Comparison of ENCODE assay signal across 8 mouse cellular contexts in the genomic region with DNA sequence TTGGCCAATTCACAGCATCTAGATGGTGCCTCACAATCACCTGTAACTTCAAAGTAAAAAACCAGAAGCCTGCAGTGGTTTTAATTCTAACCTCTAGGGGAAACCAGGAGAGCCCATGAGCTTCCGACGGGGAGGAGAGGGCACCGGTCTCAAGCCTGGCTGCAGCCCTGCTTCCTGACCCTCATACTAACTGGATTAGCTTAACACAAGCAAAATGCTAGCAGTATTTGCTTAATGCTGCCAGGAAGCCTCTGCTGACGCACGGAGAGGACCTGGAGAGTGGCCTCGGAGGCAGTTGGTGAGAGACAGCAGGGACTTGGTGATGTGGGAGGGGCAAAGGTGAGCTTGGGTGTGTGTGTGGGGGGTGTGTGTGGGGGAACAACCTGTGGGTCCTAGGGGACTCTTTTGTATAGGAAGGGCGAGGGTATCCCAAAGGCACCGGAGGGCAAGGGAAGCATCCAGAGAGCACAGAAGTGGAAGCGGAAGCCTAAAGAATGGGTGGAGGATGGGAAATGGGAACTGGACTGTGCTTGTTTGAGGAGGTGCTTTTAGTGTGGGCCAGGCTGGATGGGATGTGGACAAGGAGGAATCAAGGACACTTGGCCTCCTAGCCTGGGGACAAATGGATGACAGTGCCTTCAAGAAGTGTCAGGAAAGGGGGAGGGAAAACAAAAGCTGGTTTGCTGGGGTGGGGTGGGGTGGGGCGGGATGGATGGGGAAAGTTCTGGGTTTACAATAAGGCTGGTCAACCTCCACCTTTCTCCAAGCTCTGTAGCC. TPM values are rescaled to one million over a fixed set of nuclear protein-coding genes. Genes with fewer than 3 reads are reported as not detected.
DNase-seq lines count a peak whose midpoint lies in the region; ATAC-seq and TF ChIP-seq lines count a peak whose summit lies in the region.

Gene Pmvk (plus strand): TSS at position 141 of the 777 bp plus-strand sequence.

- no peak within 1 kb of the TSS for H3K27ac ChIP-seq in heart, embryonic 13.5 days (replicated peaks)
- H3K27ac ChIP-seq in CH12.LX (ENCODE audit: insufficient read depth, low read depth): no peak within 1 kb of the TSS
- H3K27ac ChIP-seq in embryonic facial prominence, embryonic 11.5 days (replicated peaks; ENCODE audit: low read depth, low read length): no peak within 1 kb of the TSS
- H3K27ac ChIP-seq in midbrain, embryonic 14.5 days (replicated peaks; ENCODE audit: low read depth, low read length): no peak within 1 kb of the TSS

- H3K9me3 ChIP-seq in heart, embryonic 13.5 days: no peaks in the 10 kb centered on the region
- H3K9me3 ChIP-seq in CH12.LX (replicated peaks; ENCODE audit: low read length): no peaks in the 10 kb centered on the region
- no peaks in the 10 kb centered on the region for H3K9me3 ChIP-seq in embryonic facial prominence, embryonic 11.5 days (replicated peaks; ENCODE audit: control insufficient read depth, low read length)
- no peaks in the 10 kb centered on the region for H3K9me3 ChIP-seq in midbrain, embryonic 14.5 days (ENCODE audit: control insufficient read depth, low read length)

- dilution Hi-C loops in CH12.LX (cut with MboI; ENCODE audit: extremely low pct_ligation_motif_present, extremely low pct_unique_long_range_greater_than_20kb, low sequenced_read_pairs): no loop called here

- H3K9ac ChIP-seq in heart, embryonic 13.5 days: no peak within 1 kb of the TSS; the same call in 1 of the 2 replicates
- H3K9ac ChIP-seq in CH12.LX (ENCODE audit: insufficient read depth, low read depth): no peak within 1 kb of the TSS
- H3K9ac ChIP-seq in embryonic facial prominence, embryonic 11.5 days (replicated peaks; ENCODE audit: low read length): no peak within 1 kb of the TSS
- H3K9ac ChIP-seq in midbrain, embryonic 14.5 days (replicated peaks; ENCODE audit: low read length): no peak within 1 kb of the TSS

- TF ChIP-seq RAD21 in CH12.LX (IDR thresholded peaks at IDR 0.05; ENCODE audit: low read depth, low read length): no peak

- no peak within 1 kb of the TSS for H3K4me3 ChIP-seq in heart, embryonic 13.5 days
- H3K4me3 ChIP-seq in CH12.LX (replicated peaks in 1 of 3; ENCODE audit: low read depth in 2 of 3, low read length in 2 of 3, poor library complexity in 1 of 3): no peak within 1 kb of the TSS
- no peak within 1 kb of the TSS for H3K4me3 ChIP-seq in embryonic facial prominence, embryonic 11.5 days (ENCODE audit: low read depth, low read length)
- no peak within 1 kb of the TSS for H3K4me3 ChIP-seq in midbrain, embryonic 14.5 days (replicated peaks; ENCODE audit: low read depth, low read length)

- in situ Hi-C loops in CH12.LX (cut with MboI; ENCODE audit: low pct_ligation_motif_present, low pct_unique_long_range_greater_than_20kb, low sequenced_read_pairs): no loop called here

- DNase-seq in heart, postnatal 10 days: no peak
- DNase-seq in CH12.LX (ENCODE audit: extremely low read depth): no peak
- no peak for DNase-seq in embryonic facial prominence, embryonic 11.5 days (ENCODE audit: low spot score)
- no peak for DNase-seq in layer of hippocampus, postnatal 14 days (ENCODE audit: low spot score in 2 of 2)
- no peak for DNase-seq in midbrain, embryonic 14.5 days
- DNase-seq in spleen, postnatal 10 days (ENCODE audit: low spot score in 2 of 2): no peak
- DNase-seq in c-Kit-positive CD71-positive TER-119-positive erythroid progenitor cells, embryonic 14.5 days (ENCODE audit: low spot score): no peak

- TF ChIP-seq EP300 in CH12.LX (IDR thresholded peaks at IDR 0.05; ENCODE audit: low read length): no peak

- 0 out of 2 replicates have a peak, but pooled peaks cover 3% of the 10 kb centered on the region for H3K36me3 ChIP-seq in heart, embryonic 13.5 days
- H3K36me3 ChIP-seq in CH12.LX (replicated peaks in 1 of 2; ENCODE audit: control insufficient read depth in 1 of 2, insufficient read depth in 1 of 2, low read length in 1 of 2): peaks cover 0 to 16% of the 10 kb centered on the region in 2 experiments
- H3K36me3 ChIP-seq in embryonic facial prominence, embryonic 11.5 days (replicated peaks; ENCODE audit: control insufficient read depth, insufficient read depth, low read depth, low read length): no peaks in the 10 kb centered on the region
- H3K36me3 ChIP-seq in midbrain, embryonic 14.5 days (ENCODE audit: control insufficient read depth, insufficient read depth, low read length): no peaks in the 10 kb centered on the region

- H3K4me1 ChIP-seq in heart, embryonic 13.5 days: peaks cover 45% of the 10 kb centered on the region
- H3K4me1 ChIP-seq in CH12.LX (ENCODE audit: control insufficient read depth in 1 of 2, insufficient read depth in 2 of 2): peaks cover 8 to 38% of the 10 kb centered on the region in 2 experiments; a peak in 2 of 4 replicates
- H3K4me1 ChIP-seq in embryonic facial prominence, embryonic 11.5 days (ENCODE audit: control insufficient read depth, insufficient read depth, low read length): no peaks in the 10 kb centered on the region
- H3K4me1 ChIP-seq in midbrain, embryonic 14.5 days (ENCODE audit: control insufficient read depth, insufficient read depth, low read length): 0 out of 2 replicates have a peak, but pooled peaks cover 1% of the 10 kb centered on the region

- H3K27me3 ChIP-seq in heart, embryonic 13.5 days (replicated peaks): no peaks in the 10 kb centered on the region
- no peaks in the 10 kb centered on the region for H3K27me3 ChIP-seq in CH12.LX (replicated peaks)
- H3K27me3 ChIP-seq in embryonic facial prominence, embryonic 11.5 days (ENCODE audit: control insufficient read depth, insufficient read depth, low read length): no peaks in the 10 kb centered on the region
- H3K27me3 ChIP-seq in midbrain, embryonic 14.5 days (ENCODE audit: control insufficient read depth, insufficient read depth, low read length): no peaks in the 10 kb centered on the region

- no peak for TF ChIP-seq CTCF in CH12.LX (conservative IDR thresholded peaks at IDR 0.05 in 1 of 2, IDR thresholded peaks at IDR 0.05 in 1 of 2; ENCODE audit: low read depth in 2 of 2, low read length in 2 of 2)

- intact Hi-C loops in heart, postnatal 10 days (cut with DNase I): loop anchor here (5.0 kb wide), 1 partner anchor 233 kb away; no protein-coding TSS in a partner anchor

- no peak for ATAC-seq in heart, embryonic 13.5 days (ENCODE audit: extremely low read depth, insufficient number of reproducible peaks, low FRiP score, low TSS enrichment)
- no peak for ATAC-seq in embryonic facial prominence, embryonic 11.5 days (replicated peaks; ENCODE audit: insufficient number of reproducible peaks, low FRiP score, low TSS enrichment, low read depth)
- ATAC-seq in midbrain, embryonic 14.5 days (ENCODE audit: low FRiP score, low TSS enrichment): no peak

- no peak within 1 kb of the TSS for H3K4me2 ChIP-seq in heart, embryonic 13.5 days
- H3K4me2 ChIP-seq in CH12.LX (ENCODE audit: insufficient read depth, low read depth, poor library complexity, severe bottlenecking): no peak within 1 kb of the TSS
- no peak within 1 kb of the TSS for H3K4me2 ChIP-seq in embryonic facial prominence, embryonic 11.5 days (ENCODE audit: low read depth, low read length)
- no peak within 1 kb of the TSS for H3K4me2 ChIP-seq in midbrain, embryonic 14.5 days (ENCODE audit: low read length)

- no peaks in the 10 kb centered on the region for H3K79me2 ChIP-seq in CH12.LX (replicated peaks; ENCODE audit: control insufficient read depth, extremely low read depth, insufficient read depth, poor library complexity, severe bottlenecking)

- no peak for TF ChIP-seq POLR2A in CH12.LX (IDR thresholded peaks at IDR 0.05; ENCODE audit: low read depth, low read length)

- 52% methylated on average over 10 of the region's 10 CpGs for WGBS in heart, embryonic 13.5 days
- WGBS in embryonic facial prominence, embryonic 11.5 days: 59% methylated on average over 10 of the region's 10 CpGs
- 69% methylated on average over 10 of the region's 10 CpGs for WGBS in midbrain, embryonic 14.5 days

TF ChIP-seq in CH12.LX, 34 proteins besides CTCF, POLR2A, EP300 and RAD21:
- no peak for TF ChIP-seq MAFK (IDR thresholded peaks at IDR 0.05; ENCODE audit: insufficient replicate concordance, low read length)
- no peak for TF ChIP-seq TBP (conservative IDR thresholded peaks at IDR 0.05; ENCODE audit: low read depth, low read length)
- TF ChIP-seq NELFE (IDR thresholded peaks at IDR 0.05; ENCODE audit: low read depth, low read length): no peak
- TF ChIP-seq KAT2A (IDR thresholded peaks at IDR 0.05; ENCODE audit: insufficient replicate concordance, low read length): no peak
- TF ChIP-seq ZKSCAN1 (IDR thresholded peaks at IDR 0.05; ENCODE audit: borderline replicate concordance, low read depth, low read length): no peak
- no peak for TF ChIP-seq USF1 (IDR thresholded peaks at IDR 0.05; ENCODE audit: low read depth, low read length)
- TF ChIP-seq TCF12 (IDR thresholded peaks at IDR 0.05; ENCODE audit: low read depth, low read length): no peak
- TF ChIP-seq JUND (conservative IDR thresholded peaks at IDR 0.05; ENCODE audit: low read depth, low read length): no peak
- no peak for TF ChIP-seq HCFC1 (IDR thresholded peaks at IDR 0.05; ENCODE audit: low read depth, low read length)
- no peak for TF ChIP-seq POLR2AphosphoS2 (IDR thresholded peaks at IDR 0.05; ENCODE audit: low read depth, low read length)
- TF ChIP-seq CHD2 (IDR thresholded peaks at IDR 0.05; ENCODE audit: low read length): no peak
- no peak for TF ChIP-seq SIN3A (IDR thresholded peaks at IDR 0.05; ENCODE audit: low read length)
- no peak for TF ChIP-seq JUN (IDR thresholded peaks at IDR 0.05; ENCODE audit: insufficient read depth, low read depth, low read length)
- no peak for TF ChIP-seq GABPA (IDR thresholded peaks at IDR 0.05; ENCODE audit: insufficient replicate concordance, low read depth, low read length)
- no peak for TF ChIP-seq MXI1 (IDR thresholded peaks at IDR 0.05; ENCODE audit: low read depth, low read length)
- no peak for TF ChIP-seq BHLHE40 (IDR thresholded peaks at IDR 0.05; ENCODE audit: low read depth, low read length)

RNA-seq across cellular contexts. Expression of gene Pmvk, which starts in this region (rescaled TPM):
- 47.6 and 58.3 TPM in 2 replicates for polyA plus RNA-seq in heart, embryonic 13.5 days (2015; fragmentation: Nextera tagmentation; extraction: Ambion mirVana)
- total RNA-seq in heart, postnatal 10 days (2021): 10 to 100 TPM in 1 of 2 experiments, 1 to 10 TPM in 1; 8.9 to 12.1 TPM
- 42.1 and 50.5 TPM in 2 replicates for total RNA-seq in CH12.LX (2012; rRNA removed)
- 64.0 and 69.3 TPM in 2 replicates for total RNA-seq in CH12.LX (2014; rRNA removed)
- polyA plus RNA-seq in CH12.LX (2012; ENCODE audit: insufficient read length, low read depth): 42.0 and 47.1 TPM in 2 replicates
- polyA plus RNA-seq in embryonic facial prominence, embryonic 11.5 days (2014; fragmentation: Nextera tagmentation; extraction: Ambion mirVana): 57.3 and 58.9 TPM in 2 replicates
- 10 to 100 TPM; 35.3 to 38.7 TPM for total RNA-seq in layer of hippocampus, postnatal 14 days (2021)
- polyA plus RNA-seq in midbrain, embryonic 14.5 days (2014; fragmentation: Nextera tagmentation; extraction: Ambion mirVana): 106 and 132 TPM in 2 replicates
